Mouse (Mus musculus) liver, adult 2 months (tissue): ENCODE measurements around the gene Adam10. TPM values are rescaled to one million over a fixed set of nuclear protein-coding genes. Genes with fewer than 3 reads are reported as not detected.

Experiments used
- DNase-seq: peaks from one replicate; pipeline ENCODE4 v3.0.0-alpha.2; 2011; ENCODE audit warnings: low read depth, low spot score; ENCODE audit errors: extremely low read depth
- H3K27ac ChIP-seq: fragments of 200-500 bp; replicated peaks from 2 replicates; pipeline ENCODE4 v1.5.1; 2012; ENCODE audit warnings: low read depth, mild to moderate bottlenecking, control low read depth, inconsistent platforms, low read length; ENCODE audit not compliant: insufficient read depth
- H3K27me3 ChIP-seq: fragments of 200-500 bp; 2 replicates; pipeline ENCODE4 v1.6.1; 2012; ENCODE audit warnings: mild to moderate bottlenecking, moderate library complexity, low read length, inconsistent platforms; ENCODE audit not compliant: control insufficient read depth, insufficient read depth
- H3K36me3 ChIP-seq: fragments of 200-500 bp; 2 replicates; pipeline ENCODE4 v1.6.1; 2012; ENCODE audit warnings: low read length, inconsistent platforms; ENCODE audit not compliant: control insufficient read depth, insufficient read depth
- H3K4me1 ChIP-seq: fragments of 200-500 bp; 2 replicates; pipeline ENCODE4 v1.6.1; 2011; ENCODE audit warnings: low read length; ENCODE audit not compliant: control insufficient read depth, insufficient read depth
- H3K4me3 ChIP-seq: fragments of 200-500 bp; 2 replicates; pipeline ENCODE4 v1.5.1; 2011; ENCODE audit warnings: low read depth, mild to moderate bottlenecking, control low read depth, low read length, moderate library complexity; ENCODE audit not compliant: insufficient read depth
- H3K79me2 ChIP-seq: fragments of 200-500 bp; 2 replicates; pipeline ENCODE4 v1.6.1; 2012; ENCODE audit warnings: inconsistent platforms, mild to moderate bottlenecking, low read length, moderate library complexity; ENCODE audit not compliant: control insufficient read depth, insufficient read depth
- H3K9ac ChIP-seq: fragments of 200-500 bp; 2 replicates; pipeline ENCODE4 v1.6.1; 2012; ENCODE audit warnings: low read depth, mild to moderate bottlenecking, control low read depth, inconsistent platforms, low read length
- CTCF ChIP-seq: fragments of 200-500 bp; IDR thresholded peaks from 2 replicates; pipeline ENCODE4 v1.5.1; 2011; ENCODE audit warnings: low read depth, low read length, control low read depth
- POLR2A ChIP-seq: fragments of 200-500 bp; IDR thresholded peaks from 2 replicates; pipeline ENCODE4 v1.6.1; 2011; ENCODE audit warnings: low read length, control low read depth; ENCODE audit not compliant: insufficient read depth; ENCODE audit errors: extremely low read depth
- WGBS: fragments of 180-500 bp; shearing (Covaris S2); methylation state at CpG from one replicate; pipeline ENCODE4 v1.1.7; 2018; 5-methylcytosine and 5-hydroxymethylcytosine counted together
- polyA plus RNA-seq: library from polyadenylated mRNA; depleted of rRNA; stranded (reverse); fragments of >200 nt; gene quantifications from 2 replicates; pipeline ENCODE4 v1.2.3, GENCODE M21; 2012; rRNA removed
- total RNA-seq: library from RNA; depleted of rRNA; stranded (reverse); fragments of >200 nt; gene quantifications from 2 replicates; pipeline ENCODE4 v1.2.3, GENCODE M21; 2014; rRNA removed

Adam10 gene
- total RNA-seq, result 16.8 TPM in 2 replicates
- polyA plus RNA-seq, result 4.9 and 5.0 TPM in 2 replicates

DNA sequence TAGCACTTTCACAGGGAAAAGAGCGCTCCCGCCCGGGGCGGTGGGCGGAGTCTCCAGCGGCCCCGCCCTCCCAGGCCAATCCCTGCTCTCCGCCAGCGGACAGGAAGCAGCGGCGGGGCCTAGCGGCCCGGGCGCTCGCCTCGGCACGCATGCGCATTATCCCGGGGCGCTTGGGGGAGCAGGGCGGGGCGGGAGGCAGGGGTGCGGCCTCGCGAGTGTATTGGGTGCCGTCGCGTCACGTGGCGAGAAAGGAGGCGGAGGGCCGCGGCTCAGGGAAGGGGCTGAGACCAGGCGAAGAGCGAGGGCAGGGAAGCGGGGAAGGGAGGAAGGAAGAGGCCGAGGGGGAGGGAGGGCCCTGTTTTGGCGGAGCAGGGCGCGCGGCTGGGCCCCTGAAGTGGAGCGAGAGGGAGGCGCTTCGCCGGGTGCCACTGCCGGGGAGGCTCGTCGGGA is at the start of gene Adam10:
TSS of gene Adam10 (plus strand) at position 316 of the 450 bp plus-strand sequence.
- Histone ChIP-seq H3K4me1 (peaks cover 4% of the 10 kb centered on the region; the same call in 1 of the 2 replicates), H3K4me3 (peak within 1 kb of the TSS; percentile 91), H3K27me3 (no peaks in the 10 kb centered on the region), H3K27ac (peak within 1 kb of the TSS; percentile 90), H3K9ac (peak within 1 kb of the TSS; percentile 96), H3K36me3 (no peaks in the 10 kb centered on the region), H3K79me2 (peaks cover 7% of the 10 kb centered on the region; the same call in 1 of the 2 replicates)
- DNase-seq, result peak; percentile 89
- TF ChIP-seq POLR2A (peak; percentile 94), CTCF (no peak)
- under 1% methylated on average over 44 of the region's 48 CpGs for WGBS

DNA sequence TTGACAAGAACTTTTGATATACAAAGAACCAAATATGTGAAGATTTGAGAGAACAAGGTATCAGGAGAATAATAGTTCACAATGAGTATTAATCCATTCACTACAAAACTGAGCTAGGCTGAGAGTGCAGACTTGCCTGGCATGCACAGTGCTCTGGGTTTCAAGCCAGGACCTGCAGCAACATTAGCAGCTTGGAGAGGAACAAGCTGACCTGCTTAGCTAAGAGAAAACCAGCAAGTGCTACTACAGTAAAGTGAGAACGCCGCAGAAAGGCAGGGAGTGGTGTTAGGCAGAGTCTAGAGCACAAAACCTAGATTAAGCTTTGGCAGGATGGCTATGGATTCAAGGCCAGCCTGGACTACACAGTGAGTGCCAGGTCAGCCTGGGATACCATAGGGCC is 49.1 kb upstream of the Adam10 start:
- Histone ChIP-seq H3K4me1 (no peaks in the 10 kb centered on the region), H3K4me3 (no peak overlapping the region), H3K79me2 (no peaks in the 10 kb centered on the region; the same call in 1 of the 2 replicates), H3K9ac (no peak overlapping the region), H3K27me3 (no peaks in the 10 kb centered on the region), H3K27ac (no peak overlapping the region), H3K36me3 (peaks cover 26% of the 10 kb centered on the region)
- no peak for DNase-seq
- 94% methylated on average over 2 of the region's 2 CpGs for WGBS
- no peak for TF ChIP-seq POLR2A
- TF ChIP-seq CTCF, result no peak

- Histone ChIP-seq H3K27ac (no peak overlapping the region), H3K4me1 (no peaks in the 10 kb centered on the region), H3K9ac (no peak overlapping the region), H3K4me3 (no peak overlapping the region), H3K79me2 (no peaks in the 10 kb centered on the region; the same call in 1 of the 2 replicates), H3K27me3 (no peaks in the 10 kb centered on the region), H3K36me3 (peaks cover 17% of the 10 kb centered on the region; the same call in 1 of the 2 replicates)
- no peak for DNase-seq
- no peak for TF ChIP-seq CTCF
- WGBS, result 38% methylated on average over 5 of the region's 5 CpGs
These were observed 47.1 kb upstream of the Adam10 start for GRCm38 (mm10) chr9:70631665-70632064.

DNA sequence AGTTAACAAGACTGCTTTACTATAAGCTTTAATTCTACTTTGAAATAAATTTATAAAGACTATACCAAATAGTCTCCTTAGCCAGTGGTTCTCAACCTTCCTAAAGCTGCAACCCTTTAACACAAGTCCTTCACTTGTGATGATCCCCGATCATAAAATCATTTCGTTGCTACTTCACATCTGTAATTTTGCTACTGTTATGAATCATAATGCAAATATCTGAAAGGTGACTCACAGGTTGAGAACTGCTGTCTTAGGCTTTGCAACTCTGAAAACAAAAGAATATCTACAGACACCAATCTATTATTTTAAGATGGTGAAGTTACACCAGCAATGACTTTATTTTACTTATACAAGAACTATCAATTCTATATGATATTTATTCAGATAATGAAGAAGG is 42.0 kb upstream of the Adam10 start:
- Histone ChIP-seq H3K4me3 (no peak overlapping the region), H3K9ac (no peak overlapping the region), H3K36me3 (peaks cover 24% of the 10 kb centered on the region), H3K79me2 (peaks cover 8% of the 10 kb centered on the region; the same call in 1 of the 2 replicates), H3K4me1 (no peaks in the 10 kb centered on the region), H3K27ac (no peak overlapping the region), H3K27me3 (no peaks in the 10 kb centered on the region)
- WGBS, result 86% methylated on average over 2 of the region's 2 CpGs
- no peak for TF ChIP-seq POLR2A
- DNase-seq, result no peak

GRCm38 (mm10) chr9:70650260-70650659 is 28.5 kb upstream of the Adam10 start:
- 88% methylated on average over 2 of the region's 2 CpGs for WGBS
- no peak for DNase-seq
- TF ChIP-seq CTCF (no peak), POLR2A (no peak)
- Histone ChIP-seq H3K36me3 (peaks cover 10% of the 10 kb centered on the region), H3K9ac (no peak overlapping the region), H3K4me3 (no peak overlapping the region), H3K27me3 (no peaks in the 10 kb centered on the region), H3K4me1 (peaks cover 25% of the 10 kb centered on the region), H3K79me2 (peaks cover 28% of the 10 kb centered on the region), H3K27ac (no peak overlapping the region)

DNA sequence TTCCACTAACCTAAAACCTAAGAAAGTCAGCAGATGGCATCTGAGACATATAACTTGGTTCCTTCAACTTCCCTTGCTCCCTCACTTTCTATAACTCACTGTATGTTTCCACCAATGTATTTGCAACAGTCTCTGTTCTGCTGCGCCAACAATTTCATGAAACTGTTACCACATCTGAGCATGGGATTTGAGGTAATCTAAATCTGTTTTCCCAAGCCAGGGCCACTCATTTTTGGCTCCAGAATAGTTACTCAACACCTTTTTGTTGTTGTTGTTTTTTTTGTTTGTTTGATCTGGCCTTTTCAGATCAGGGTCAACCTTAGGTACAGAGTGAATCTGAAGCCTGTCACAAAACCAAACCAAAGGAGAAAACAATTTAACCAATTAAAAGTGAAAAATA is 27.8 kb upstream of the Adam10 start:
- peak; percentile 75 for DNase-seq
- Histone ChIP-seq H3K9ac (no peak overlapping the region), H3K4me3 (no peak overlapping the region), H3K27ac (no peak overlapping the region), H3K79me2 (peaks cover 28% of the 10 kb centered on the region), H3K4me1 (peaks cover 25% of the 10 kb centered on the region), H3K36me3 (peaks cover 10% of the 10 kb centered on the region), H3K27me3 (no peaks in the 10 kb centered on the region)
- no peak for TF ChIP-seq POLR2A
- TF ChIP-seq CTCF, result no peak
- 16% methylated on average over 1 of the region's 1 CpGs for WGBS
